Mouse (Mus musculus) MEL (cell line): ENCODE results near the gene Dgkg. TPM values are rescaled to one million over a fixed set of nuclear protein-coding genes. Genes with fewer than 3 reads are reported as not detected.

Experiments
- DNase-seq: peaks from one replicate; pipeline ENCODE4 v3.0.0; 2011; ENCODE audit warnings: low read depth, low spot score
- H3K27ac ChIP-seq: 2 replicates; pipeline ENCODE4 v1.5.1; 2012; ENCODE audit warnings: low read depth, mild to moderate bottlenecking, control low read depth, low read length, moderate library complexity; ENCODE audit not compliant: control insufficient read depth
- H3K27me3 ChIP-seq, 2 experiments: fragments of 150-350 bp in 1 of 2; sonication (generic) in 1 of 2; 2 replicates each; pipeline ENCODE4 v1.6.1; 2012; ENCODE audit warnings: low read length in 2 of 2, mild to moderate bottlenecking in 2 of 2, improper control_type of control experiment in 1 of 2, moderate library complexity in 1 of 2; ENCODE audit not compliant: insufficient read depth in 2 of 2, control insufficient read depth in 1 of 2
- H3K36me3 ChIP-seq, 2 experiments: 2 replicates each; pipeline ENCODE4 v1.6.1; 2012 to 2014; ENCODE audit warnings: low read length in 2 of 2, improper control_type of control experiment in 1 of 2, inconsistent platforms in 1 of 2, mild to moderate bottlenecking in 1 of 2; ENCODE audit not compliant: insufficient read depth in 2 of 2, control insufficient read depth in 1 of 2
- H3K4me1 ChIP-seq, 2 experiments: fragments of 150-350 bp in 1 of 2; sonication (generic) in 1 of 2; 2 replicates each; pipeline ENCODE4 v1.6.1; 2012; ENCODE audit warnings: low read length in 2 of 2, improper control_type of control experiment in 1 of 2, mild to moderate bottlenecking in 1 of 2; ENCODE audit not compliant: insufficient read depth in 2 of 2, control insufficient read depth in 1 of 2
- H3K4me3 ChIP-seq, 2 experiments: fragments of 150-350 bp in 1 of 2; sonication (generic) in 1 of 2; 2 replicates each; pipeline ENCODE4 v1.5.1; 2012; ENCODE audit warnings: low read depth in 2 of 2, low read length in 2 of 2, mild to moderate bottlenecking in 2 of 2, moderate library complexity in 2 of 2, control low read depth in 1 of 2, improper control_type of control experiment in 1 of 2; ENCODE audit not compliant: control insufficient read depth in 1 of 2, insufficient read depth in 1 of 2
- H3K79me2 ChIP-seq: 2 replicates; pipeline ENCODE4 v1.6.1; 2012; ENCODE audit warnings: mild to moderate bottlenecking, low read length, moderate library complexity; ENCODE audit not compliant: control insufficient read depth, poor library complexity, insufficient read depth
- H3K9ac ChIP-seq: 2 replicates; pipeline ENCODE4 v1.6.1; 2012; ENCODE audit warnings: low read depth, mild to moderate bottlenecking, control low read depth, low read length, moderate library complexity; ENCODE audit not compliant: control insufficient read depth, poor library complexity, severe bottlenecking
- H3K9me3 ChIP-seq: fragments of 150-350 bp; sonication (generic); replicated peaks from 2 replicates; pipeline ENCODE4 v1.6.1; 2012; ENCODE audit warnings: mild to moderate bottlenecking, low read length, improper control_type of control experiment, moderate library complexity; ENCODE audit not compliant: insufficient read depth
- BHLHE40 ChIP-seq: IDR thresholded peaks from 2 replicates; pipeline ENCODE4 v1.6.1; 2012; ENCODE audit warnings: low read depth, mild to moderate bottlenecking, inconsistent platforms, low read length, improper control_type of control experiment, borderline replicate concordance
- CHD1 ChIP-seq: IDR thresholded peaks from 2 replicates; pipeline ENCODE4 v1.6.1; 2012; ENCODE audit warnings: low read depth, mild to moderate bottlenecking, inconsistent platforms, low read length, improper control_type of control experiment
- CHD2 ChIP-seq: IDR thresholded peaks from 2 replicates; pipeline ENCODE4 v1.6.1; 2011; ENCODE audit warnings: low read length, improper control_type of control experiment
- CTCF ChIP-seq, 3 experiments: IDR thresholded peaks in 2 of 3; conservative IDR thresholded peaks in 1 of 3; 2 replicates each; pipeline ENCODE4 v1.5.1; 2011 to 2012; ENCODE audit warnings: low read length in 3 of 3, low read depth in 2 of 3, mild to moderate bottlenecking in 2 of 3, improper control_type of control experiment in 1 of 3, inconsistent platforms in 1 of 3, mixed read lengths in 1 of 3, moderate library complexity in 1 of 3; ENCODE audit not compliant: control insufficient read depth in 1 of 3, insufficient read depth in 1 of 3, poor library complexity in 1 of 3, severe bottlenecking in 1 of 3
- E2F4 ChIP-seq: IDR thresholded peaks from 2 replicates; pipeline ENCODE4 v1.6.1; 2011; ENCODE audit warnings: low read depth, low read length, improper control_type of control experiment, borderline replicate concordance
- EP300 ChIP-seq, 2 experiments: IDR thresholded peaks; 2 replicates each; pipeline ENCODE4 v1.6.1; 2011; ENCODE audit warnings: improper control_type of control experiment in 2 of 2, low read length in 2 of 2, low read depth in 1 of 2, mild to moderate bottlenecking in 1 of 2
- HCFC1 ChIP-seq: IDR thresholded peaks from 2 replicates; pipeline ENCODE4 v1.6.1; 2012; ENCODE audit warnings: low read depth, mild to moderate bottlenecking, inconsistent platforms, low read length, improper control_type of control experiment, moderate library complexity
- JUND ChIP-seq: IDR thresholded peaks from 2 replicates; pipeline ENCODE4 v1.6.1; 2011; ENCODE audit warnings: low read depth, mild to moderate bottlenecking, improper control_type of control experiment, low read length
- KAT2A ChIP-seq: conservative IDR thresholded peaks from 2 replicates; pipeline ENCODE4 v1.6.1; 2012; ENCODE audit warnings: low read depth, low read length, improper control_type of control experiment, inconsistent platforms
- MAFK ChIP-seq: IDR thresholded peaks from 2 replicates; pipeline ENCODE4 v1.6.1; 2011; ENCODE audit warnings: low read depth, mild to moderate bottlenecking, low read length, improper control_type of control experiment, borderline replicate concordance
- MAX ChIP-seq: IDR thresholded peaks from 2 replicates; pipeline ENCODE4 v1.6.1; 2011; ENCODE audit warnings: low read length, improper control_type of control experiment
- MAZ ChIP-seq: IDR thresholded peaks from 2 replicates; pipeline ENCODE4 v1.6.1; 2012; ENCODE audit warnings: low read depth, mild to moderate bottlenecking, inconsistent platforms, low read length, improper control_type of control experiment
- MEF2A ChIP-seq: IDR thresholded peaks from 2 replicates; pipeline ENCODE4 v1.6.1; 2014; ENCODE audit warnings: low read depth, mild to moderate bottlenecking, inconsistent platforms, low read length, improper control_type of control experiment; ENCODE audit not compliant: poor library complexity, insufficient replicate concordance, severe bottlenecking; ENCODE audit errors: extremely low read depth
- MYB ChIP-seq: IDR thresholded peaks from 2 replicates; pipeline ENCODE4 v1.6.1; 2011; ENCODE audit warnings: mild to moderate bottlenecking, low read depth, low read length, improper control_type of control experiment
- NELFE ChIP-seq: IDR thresholded peaks from 2 replicates; pipeline ENCODE4 v1.6.1; 2011; ENCODE audit warnings: low read depth, low read length, improper control_type of control experiment
- NRF1 ChIP-seq: IDR thresholded peaks from 2 replicates; pipeline ENCODE4 v1.6.1; 2014; ENCODE audit warnings: low read depth, mild to moderate bottlenecking, inconsistent platforms, low read length, improper control_type of control experiment, moderate library complexity; ENCODE audit not compliant: poor library complexity, insufficient read depth, severe bottlenecking
- POLR2A ChIP-seq, 2 experiments: IDR thresholded peaks; 2 replicates each; pipeline ENCODE4 v1.6.1; 2011 to 2012; ENCODE audit warnings: low read length in 2 of 2, mild to moderate bottlenecking in 2 of 2, control low read depth in 1 of 2, improper control_type of control experiment in 1 of 2, low read depth in 1 of 2, moderate library complexity in 1 of 2; ENCODE audit not compliant: control insufficient read depth in 1 of 2, insufficient read depth in 1 of 2, poor library complexity in 1 of 2
- POLR2AphosphoS2 ChIP-seq: IDR thresholded peaks from 2 replicates; pipeline ENCODE4 v1.6.1; 2011; ENCODE audit warnings: low read length, improper control_type of control experiment
- POLR2AphosphoS5 ChIP-seq: IDR thresholded peaks from 2 replicates; pipeline ENCODE4 v1.6.1; 2012; ENCODE audit warnings: low read depth, borderline replicate concordance, mild to moderate bottlenecking, inconsistent platforms, low read length, moderate library complexity, mixed read lengths
- RAD21 ChIP-seq: IDR thresholded peaks from 2 replicates; pipeline ENCODE4 v1.6.1; 2011; ENCODE audit warnings: mild to moderate bottlenecking, low read depth, low read length, improper control_type of control experiment
- SMC3 ChIP-seq: IDR thresholded peaks from 2 replicates; pipeline ENCODE4 v1.6.1; 2011; ENCODE audit warnings: low read depth, low read length, improper control_type of control experiment
- TBP ChIP-seq: IDR thresholded peaks from 2 replicates; pipeline ENCODE4 v1.8.0; 2011; ENCODE audit warnings: low read depth, low read length, improper control_type of control experiment
- UBTF ChIP-seq: IDR thresholded peaks from 2 replicates; pipeline ENCODE4 v1.6.1; 2012; ENCODE audit warnings: low read depth, mild to moderate bottlenecking, inconsistent platforms, low read length, improper control_type of control experiment, moderate library complexity, borderline replicate concordance; ENCODE audit not compliant: insufficient read depth
- USF2 ChIP-seq, 2 experiments: IDR thresholded peaks; 2 replicates each; pipeline ENCODE4 v1.6.1; 2011 to 2012; ENCODE audit warnings: improper control_type of control experiment in 2 of 2, low read length in 2 of 2, borderline replicate concordance in 1 of 2, inconsistent platforms in 1 of 2, low read depth in 1 of 2, mild to moderate bottlenecking in 1 of 2; ENCODE audit not compliant: insufficient read depth in 1 of 2
- ZC3H11A ChIP-seq: IDR thresholded peaks from 2 replicates; pipeline ENCODE4 v1.6.1; 2012; ENCODE audit warnings: low read depth, mild to moderate bottlenecking, inconsistent platforms, low read length, improper control_type of control experiment
- ZMIZ1 ChIP-seq: IDR thresholded peaks from 2 replicates; pipeline ENCODE4 v1.6.1; 2012; ENCODE audit warnings: low read depth, mild to moderate bottlenecking, inconsistent platforms, low read length, improper control_type of control experiment, moderate library complexity
- polyA plus RNA-seq, 2 experiments: library from polyadenylated mRNA; stranded (reverse) in 1 of 2; unstranded in 1 of 2; fragments of >175 nt in 1 of 2; fragments of >200 nt in 1 of 2; gene quantifications; 2 replicates each; pipeline versions ENCODE4 v1.2.1 to v1.2.4; 2012; ENCODE audit warnings: low replicate concordance in 2 of 2, low read depth in 1 of 2; ENCODE audit not compliant: insufficient read length in 2 of 2, insufficient read depth in 1 of 2, missing spikeins in 1 of 2
- total RNA-seq: library from RNA; depleted of rRNA; stranded (reverse); fragments of 300-350 nt; gene quantifications from 2 replicates; pipeline ENCODE4 v1.2.3, GENCODE M21; 2012

Gene Dgkg
- total and polyA plus RNA-seq, 3 experiments = not detected

DNA sequence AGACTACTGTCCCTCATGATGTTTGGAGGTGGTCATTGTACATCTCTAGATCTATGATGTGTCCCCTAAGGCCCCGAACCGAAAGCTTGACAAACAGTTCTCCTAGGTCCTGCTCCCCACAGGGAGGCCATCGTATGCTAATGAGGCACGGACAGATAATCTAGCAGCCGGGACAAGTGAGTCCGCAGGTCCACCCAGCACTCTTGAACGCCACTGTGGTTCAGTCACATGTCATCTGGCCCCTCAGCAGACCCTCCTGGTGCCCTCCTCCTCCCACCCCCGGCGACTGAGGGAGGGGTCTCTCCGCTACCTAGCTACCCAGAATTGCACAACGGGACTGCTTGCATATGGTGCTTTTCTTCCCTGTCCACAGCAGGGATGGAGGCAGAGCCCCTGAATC, 1.2 kb downstream of the Dgkg start:
- H3K36me3 ChIP-seq = no peaks in the 10 kb centered on the region
- H3K9me3 ChIP-seq = no peaks in the 10 kb centered on the region
- H3K27ac ChIP-seq = no peak overlapping the region
- no peaks in the 10 kb centered on the region for H3K4me1 ChIP-seq
- no peak overlapping the region for H3K9ac ChIP-seq
- H3K27me3 ChIP-seq = no peaks in the 10 kb centered on the region
- no peak overlapping the region for H3K4me3 ChIP-seq
- DNase-seq = no peak
- TF ChIP-seq MYB = no peak
- no peak for TF ChIP-seq USF2 (IDR thresholded peaks at IDR 0.05; ENCODE audit: borderline replicate concordance in 1 of 2, insufficient read depth in 1 of 2, low read depth in 1 of 2, low read length in 2 of 2)
- TF ChIP-seq EP300 (IDR thresholded peaks at IDR 0.05; ENCODE audit: low read depth in 1 of 2, low read length in 2 of 2) = no peak
- TF ChIP-seq UBTF = no peak
- TF ChIP-seq POLR2A (IDR thresholded peaks at IDR 0.05; ENCODE audit: control insufficient read depth in 1 of 2, insufficient read depth in 1 of 2, low read depth in 1 of 2, low read length in 2 of 2, poor library complexity in 1 of 2) = no peak
- no peak for TF ChIP-seq KAT2A
- TF ChIP-seq MAFK = no peak
- TF ChIP-seq MAX = no peak
- TF ChIP-seq ZC3H11A = no peak
- TF ChIP-seq HCFC1 = no peak
- no peak for TF ChIP-seq POLR2AphosphoS5
- no peak for TF ChIP-seq CHD2
- no peak for TF ChIP-seq ZMIZ1
- TF ChIP-seq CHD1 = no peak
- TF ChIP-seq NRF1 = no peak
- no peak for TF ChIP-seq E2F4
- no peak for TF ChIP-seq MAZ
- H3K79me2 ChIP-seq = no peaks in the 10 kb centered on the region

GRCm38 (mm10) chr16:22655223-22655622, 1.8 kb downstream of the Dgkg start:
- TF ChIP-seq MAFK = no peak
- TF ChIP-seq BHLHE40 = no peak
- TF ChIP-seq UBTF = no peak
- no peak for TF ChIP-seq POLR2AphosphoS5
- no peak for TF ChIP-seq ZC3H11A
- no peak for TF ChIP-seq NELFE
- TF ChIP-seq NRF1 = no peak
- TF ChIP-seq SMC3 = no peak
- no peak for TF ChIP-seq USF2 (IDR thresholded peaks at IDR 0.05; ENCODE audit: borderline replicate concordance in 1 of 2, insufficient read depth in 1 of 2, low read depth in 1 of 2, low read length in 2 of 2)
- no peak for TF ChIP-seq CTCF (IDR thresholded peaks at IDR 0.05 in 2 of 3, conservative IDR thresholded peaks at IDR 0.05 in 1 of 3; ENCODE audit: control insufficient read depth in 1 of 3, insufficient read depth in 1 of 3, low read depth in 2 of 3, low read length in 3 of 3, poor library complexity in 1 of 3, severe bottlenecking in 1 of 3)
- no peak for TF ChIP-seq MAZ
- no peak for TF ChIP-seq JUND
- no peak for TF ChIP-seq RAD21
- no peak for TF ChIP-seq MYB
- TF ChIP-seq EP300 (IDR thresholded peaks at IDR 0.05; ENCODE audit: low read depth in 1 of 2, low read length in 2 of 2) = no peak
- no peak for TF ChIP-seq MEF2A
- no peak for TF ChIP-seq TBP
- TF ChIP-seq ZMIZ1 = no peak
- TF ChIP-seq CHD2 = no peak
- no peak for TF ChIP-seq POLR2AphosphoS2
- no peaks in the 10 kb centered on the region for H3K27me3 ChIP-seq
- no peaks in the 10 kb centered on the region for H3K79me2 ChIP-seq
- no peak overlapping the region for H3K27ac ChIP-seq
- no peaks in the 10 kb centered on the region for H3K36me3 ChIP-seq
- H3K9ac ChIP-seq = no peak overlapping the region
- DNase-seq = no peak
- H3K4me1 ChIP-seq = no peaks in the 10 kb centered on the region
- H3K4me3 ChIP-seq = no peak overlapping the region
- H3K9me3 ChIP-seq = no peaks in the 10 kb centered on the region
